Mouse (Mus musculus) ES-Bruce4 (cell line): ENCODE measurements around the gene Wdr49. TPM values are rescaled to one million over a fixed set of nuclear protein-coding genes. Genes with fewer than 3 reads are reported as not detected.

Experiments
- H3K27ac ChIP-seq: 2 replicates; pipeline ENCODE4 v1.5.1; 2012; ENCODE audit warnings: low read length, inconsistent platforms; ENCODE audit not compliant: insufficient read depth
- H3K27me3 ChIP-seq: 2 replicates; pipeline ENCODE4 v1.6.1; 2012; ENCODE audit warnings: mild to moderate bottlenecking, low read length, inconsistent platforms; ENCODE audit not compliant: control insufficient read depth, poor library complexity, insufficient read depth, severe bottlenecking
- H3K36me3 ChIP-seq: 2 replicates; pipeline ENCODE4 v1.6.1; 2012; ENCODE audit warnings: inconsistent platforms, mild to moderate bottlenecking, low read length, moderate library complexity; ENCODE audit not compliant: control insufficient read depth, poor library complexity, insufficient read depth, severe bottlenecking
- H3K4me1 ChIP-seq: one replicate; pipeline ENCODE4 v1.8.1; 2011; ENCODE audit warnings: low read length; ENCODE audit not compliant: control insufficient read depth, insufficient read depth
- H3K4me3 ChIP-seq: 2 replicates; pipeline ENCODE4 v1.5.1; 2011; ENCODE audit warnings: low read depth, mild to moderate bottlenecking, low read length
- H3K9ac ChIP-seq: 2 replicates; pipeline ENCODE4 v1.6.1; 2012; ENCODE audit warnings: low read depth, mild to moderate bottlenecking, inconsistent platforms; ENCODE audit not compliant: poor library complexity, severe bottlenecking
- H3K9me3 ChIP-seq: replicated peaks from 2 replicates; pipeline ENCODE4 v1.6.1; 2012; ENCODE audit warnings: mild to moderate bottlenecking, low read length, inconsistent platforms; ENCODE audit not compliant: control insufficient read depth, poor library complexity, insufficient read depth, severe bottlenecking
- CTCF ChIP-seq: IDR thresholded peaks from one replicate; pipeline ENCODE4 v1.8.1; 2011; ENCODE audit warnings: low read depth, low read length
- EP300 ChIP-seq: IDR thresholded peaks from 2 replicates; pipeline ENCODE4 v1.6.1; 2011; ENCODE audit warnings: low read depth, low read length; ENCODE audit not compliant: insufficient read depth
- POLR2A ChIP-seq: IDR thresholded peaks from one replicate; pipeline ENCODE4 v1.8.1; 2011; ENCODE audit warnings: low read length; ENCODE audit not compliant: insufficient read depth
- polyA plus RNA-seq: library from polyadenylated mRNA; stranded (reverse); fragments of >200 nt; gene quantifications from 2 replicates; pipeline ENCODE4 v1.2.4, GENCODE M21; 2011; ENCODE audit warnings: low read depth; ENCODE audit not compliant: missing spikeins, insufficient read depth, insufficient read length

The Wdr49 gene
- polyA plus RNA-seq, 1 experiment: not detected

DNA sequence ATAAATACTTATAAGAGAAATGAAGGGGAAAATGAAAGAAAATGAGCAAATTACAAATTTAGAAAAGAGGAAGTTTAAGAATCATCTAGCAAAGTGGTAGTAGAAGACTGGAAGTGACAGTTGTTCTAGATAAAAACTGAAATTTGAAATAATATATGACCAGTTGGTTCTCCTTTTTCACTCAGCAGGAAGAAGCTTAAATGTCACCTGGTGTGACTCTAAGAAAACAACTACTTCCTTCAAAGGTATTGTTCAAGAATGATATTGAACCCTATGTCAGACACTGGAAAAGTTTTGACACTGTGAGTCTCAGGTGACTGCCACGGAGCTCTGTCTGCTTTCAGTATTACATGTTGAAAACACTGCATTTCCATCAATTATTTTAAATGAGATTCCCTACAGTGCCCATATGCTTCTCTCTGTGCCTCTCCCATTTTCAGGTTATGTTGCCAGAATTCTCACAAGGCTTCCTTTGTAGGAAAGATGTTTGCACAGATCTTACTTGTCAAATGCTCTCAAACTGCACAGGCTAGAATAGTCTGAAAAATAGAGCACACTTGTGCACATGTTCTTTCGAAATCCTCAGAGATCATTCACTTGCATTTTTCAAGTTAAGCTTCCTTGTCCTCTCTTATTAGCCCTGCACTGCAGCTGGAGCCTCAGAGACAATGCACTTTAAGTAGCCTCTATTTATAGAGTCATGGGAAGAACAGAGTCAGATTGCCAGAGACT lies 184.8 kb downstream of the Wdr49 start:
- H3K36me3 ChIP-seq: no peaks in the 10 kb centered on the region
- H3K27me3 ChIP-seq: no peaks in the 10 kb centered on the region
- no peak overlapping the region for H3K27ac ChIP-seq
- no peak overlapping the region for H3K4me3 ChIP-seq
- H3K4me1 ChIP-seq: no peaks in the 10 kb centered on the region
- no peak overlapping the region for H3K9ac ChIP-seq
- no peaks in the 10 kb centered on the region for H3K9me3 ChIP-seq
- TF ChIP-seq EP300: no peak
- TF ChIP-seq POLR2A: no peak
- no peak for TF ChIP-seq CTCF

DNA sequence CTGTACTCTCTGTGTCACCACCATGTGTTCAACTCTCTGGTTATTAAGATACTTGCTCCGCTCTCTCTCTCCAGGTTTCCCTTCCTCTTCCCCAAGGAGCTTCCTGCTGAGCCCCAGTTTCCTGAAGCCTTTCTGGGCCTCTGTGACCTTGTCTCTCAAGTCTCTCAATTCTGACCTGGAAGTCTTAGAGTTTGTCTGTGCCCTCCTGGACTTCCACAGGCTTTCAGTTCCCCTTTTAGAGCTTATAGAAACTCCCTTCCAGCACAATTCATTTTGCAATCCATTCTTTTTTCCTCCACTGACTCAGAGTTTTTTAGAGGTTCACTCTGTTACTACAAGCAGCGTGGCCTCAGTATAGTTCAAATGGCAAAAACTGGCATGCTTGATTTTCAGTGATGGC lies 188.7 kb downstream of the Wdr49 start:
- H3K27me3 ChIP-seq: no peaks in the 10 kb centered on the region
- no peaks in the 10 kb centered on the region for H3K9me3 ChIP-seq
- H3K4me1 ChIP-seq: no peaks in the 10 kb centered on the region
- no peak overlapping the region for H3K4me3 ChIP-seq
- TF ChIP-seq POLR2A (no peak), CTCF (no peak), EP300 (no peak)
- H3K27ac ChIP-seq: no peak overlapping the region
- no peak overlapping the region for H3K9ac ChIP-seq
- no peaks in the 10 kb centered on the region for H3K36me3 ChIP-seq

- Histone ChIP-seq H3K9me3 (no peaks in the 10 kb centered on the region), H3K9ac (no peak overlapping the region), H3K4me1 (no peaks in the 10 kb centered on the region), H3K27me3 (no peaks in the 10 kb centered on the region), H3K27ac (no peak overlapping the region), H3K36me3 (no peaks in the 10 kb centered on the region), H3K4me3 (no peak overlapping the region)
- TF ChIP-seq CTCF (no peak), EP300 (no peak), POLR2A (no peak)
Measured at GRCm38 (mm10) chr3:75277455-75277854, 204.5 kb downstream of the Wdr49 start.

GRCm38 (mm10) chr3:75276522-75276921 lies 205.4 kb downstream of the Wdr49 start:
- no peaks in the 10 kb centered on the region for H3K4me1 ChIP-seq
- TF ChIP-seq EP300: no peak
- no peak overlapping the region for H3K27ac ChIP-seq
- H3K36me3 ChIP-seq: no peaks in the 10 kb centered on the region
- H3K4me3 ChIP-seq: no peak overlapping the region
- H3K27me3 ChIP-seq: no peaks in the 10 kb centered on the region
- H3K9ac ChIP-seq: no peak overlapping the region
- H3K9me3 ChIP-seq: no peaks in the 10 kb centered on the region

GRCm38 (mm10) chr3:75275127-75275526 lies 206.8 kb downstream of the Wdr49 start:
- TF ChIP-seq POLR2A (no peak), CTCF (no peak)
- H3K9ac ChIP-seq: no peak overlapping the region
- no peaks in the 10 kb centered on the region for H3K9me3 ChIP-seq
- H3K4me3 ChIP-seq: no peak overlapping the region
- H3K4me1 ChIP-seq: no peaks in the 10 kb centered on the region
- no peaks in the 10 kb centered on the region for H3K27me3 ChIP-seq
- H3K27ac ChIP-seq: no peak overlapping the region
- H3K36me3 ChIP-seq: no peaks in the 10 kb centered on the region

DNA sequence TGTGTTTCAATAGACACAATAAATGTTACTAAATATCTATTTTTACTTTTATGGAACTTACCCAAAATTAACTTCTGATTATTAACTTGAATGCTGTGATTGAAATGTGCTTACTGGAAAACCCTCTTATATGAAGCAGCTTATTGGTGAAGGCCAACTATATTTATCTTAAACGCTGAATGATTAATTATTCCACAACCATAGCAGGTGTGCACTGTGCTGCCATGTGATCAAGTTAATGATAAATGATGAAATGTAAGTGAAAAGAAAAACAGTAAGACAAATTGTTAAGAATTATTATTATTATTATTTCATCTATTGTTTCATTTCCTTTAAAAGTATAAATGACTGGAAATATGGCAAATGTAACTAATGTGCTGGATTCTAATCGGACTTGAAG lies 212.0 kb downstream of the Wdr49 start, which contains the start of gene Serpini2:
Gene Serpini2 (minus strand): TSS at position 101 of the 400 bp plus-strand sequence.
- Histone ChIP-seq H3K27me3 (no peaks in the 10 kb centered on the region), H3K36me3 (no peaks in the 10 kb centered on the region), H3K4me3 (no peak within 1 kb of the TSS), H3K9me3 (no peaks in the 10 kb centered on the region), H3K4me1 (no peaks in the 10 kb centered on the region), H3K27ac (no peak within 1 kb of the TSS), H3K9ac (no peak within 1 kb of the TSS)
- TF ChIP-seq POLR2A (no peak), CTCF (no peak), EP300 (no peak)
